Mouse (Mus musculus) brain, embryonic 14.5 days (tissue): ENCODE data around the gene Atxn7.

Experiments
- CTCF ChIP-seq: fragments of 200-500 bp; IDR thresholded peaks from 2 replicates; pipeline ENCODE4 v1.5.1; 2012; ENCODE audit warnings: inconsistent platforms, mild to moderate bottlenecking, moderate library complexity, borderline replicate concordance; ENCODE audit not compliant: insufficient read depth, insufficient read length; ENCODE audit errors: extremely low read depth
- POLR2A ChIP-seq: fragments of 200-500 bp; IDR thresholded peaks from 2 replicates; pipeline ENCODE4 v1.6.1; 2012; ENCODE audit warnings: mild to moderate bottlenecking, inconsistent platforms, borderline replicate concordance; ENCODE audit not compliant: poor library complexity, insufficient read depth, insufficient read length, severe bottlenecking; ENCODE audit errors: extremely low read depth

DNA sequence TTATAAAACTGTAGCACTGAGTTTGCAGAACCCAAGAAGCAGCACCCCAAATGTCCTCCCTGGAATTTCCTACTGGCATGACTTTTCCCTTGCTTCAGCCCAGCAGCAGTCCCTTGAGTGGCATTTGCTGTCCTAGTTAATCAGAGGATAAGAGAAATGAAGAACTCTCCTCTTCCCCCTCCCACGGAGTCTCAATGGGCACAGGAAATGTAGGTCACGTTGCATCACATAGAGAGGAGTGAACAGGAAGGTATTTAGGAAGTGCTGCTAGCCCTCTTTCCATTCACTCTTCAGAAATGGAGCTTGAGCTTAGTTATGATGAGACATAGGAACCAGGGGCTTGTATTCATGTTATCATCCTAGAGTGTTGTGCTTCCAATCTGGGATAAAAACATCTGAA, 20.0 kb downstream of the Atxn7 start:
- TF ChIP-seq POLR2A (no peak), CTCF (no peak)
